Mouse (Mus musculus) retina, postnatal 1 day (tissue): ENCODE data around the gene Myo1e.

Experiments used
- DNase-seq: peaks from one replicate; pipeline ENCODE4 v3.0.0-alpha.2; 2012

Myo1e gene

DNA sequence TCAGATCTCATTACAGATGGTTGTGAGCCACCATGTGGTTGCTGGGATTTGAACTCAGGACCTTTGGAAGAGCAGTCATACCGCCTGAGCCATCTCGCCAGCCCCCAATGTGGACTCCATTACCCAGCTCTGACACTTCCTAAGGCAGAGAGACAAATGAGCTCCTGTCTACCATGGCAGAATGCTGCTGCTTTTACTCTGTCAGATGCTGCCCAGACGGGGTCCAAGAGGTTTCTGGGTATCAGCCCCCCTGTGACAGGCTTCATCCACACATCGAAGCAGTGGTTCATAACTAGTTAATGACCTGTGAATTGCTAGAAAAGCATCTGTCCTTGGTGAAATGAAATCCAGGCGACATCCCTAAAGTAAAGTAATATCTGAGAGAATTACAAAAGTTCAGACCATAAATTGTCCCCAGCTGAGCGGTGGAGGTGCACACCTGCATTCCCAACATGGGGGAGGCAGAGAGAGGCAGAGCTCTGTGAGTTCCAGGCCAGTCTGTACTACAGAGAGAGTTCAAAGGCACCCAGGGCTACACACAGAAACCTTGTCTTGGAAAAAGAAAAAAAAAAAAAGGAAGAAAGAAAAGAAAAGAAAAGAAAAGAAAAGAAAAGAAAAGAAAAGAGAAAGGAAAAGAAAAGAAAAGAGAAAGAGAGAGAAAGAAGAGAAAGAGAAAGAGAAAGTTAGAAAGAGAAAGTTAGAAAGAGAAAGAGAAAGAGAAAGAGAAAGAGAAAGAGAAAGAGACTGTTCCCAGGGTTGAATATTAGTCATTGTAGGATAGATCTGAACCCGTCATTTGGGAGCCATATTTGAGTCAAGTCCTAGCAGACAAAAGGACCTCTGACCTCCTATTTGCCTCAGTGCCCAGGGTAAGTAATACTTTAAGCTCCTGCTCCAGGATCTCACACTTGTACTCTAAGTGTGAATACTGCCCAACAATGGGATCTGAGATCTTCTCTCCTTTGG, 172.6 kb downstream of the Myo1e start:
- no peak for DNase-seq

DNA sequence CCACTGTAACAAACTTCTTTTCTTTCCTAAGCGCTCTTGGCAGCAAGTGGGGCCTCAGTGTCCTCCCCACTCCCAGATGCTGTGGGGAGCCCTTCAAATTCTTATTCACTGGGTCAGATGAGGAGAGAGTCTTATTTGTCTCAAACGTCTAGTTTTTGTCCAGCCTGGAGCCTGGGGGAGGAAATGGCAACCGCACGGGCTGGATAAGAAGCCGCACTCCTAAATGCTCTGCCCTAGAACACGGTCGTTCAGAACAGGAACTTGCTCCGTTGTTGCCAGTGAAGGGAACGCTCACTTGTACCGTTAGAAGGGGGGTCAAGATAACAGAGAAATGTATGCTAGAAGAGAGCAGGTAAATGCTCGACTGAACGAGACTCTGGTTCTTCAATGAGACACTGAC, 174.9 kb downstream of the Myo1e start:
- no peak for DNase-seq

GRCm38 (mm10) chr9:70383750-70384149, 176.6 kb downstream of the Myo1e start:
- no peak for DNase-seq

DNA sequence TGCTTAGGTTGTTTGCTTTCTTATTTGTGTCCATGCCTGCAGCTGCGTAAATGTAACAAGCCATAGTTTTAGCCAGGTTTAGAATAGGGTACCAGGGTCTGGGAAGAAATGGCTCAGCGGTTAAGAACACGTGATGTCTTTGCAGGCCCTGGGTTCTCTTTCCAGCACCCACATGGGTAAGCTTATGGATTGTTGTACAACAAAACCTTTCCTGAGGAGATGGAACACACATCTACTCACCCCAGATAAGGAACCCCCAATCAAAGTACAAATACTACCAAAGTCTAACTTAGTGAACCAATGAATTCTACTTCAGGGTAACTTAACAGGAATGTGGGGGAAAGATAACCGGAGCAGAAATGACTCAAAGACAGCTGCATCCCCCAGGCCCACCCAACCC, 177.3 kb downstream of the Myo1e start:
- DNase-seq = no peak

DNA sequence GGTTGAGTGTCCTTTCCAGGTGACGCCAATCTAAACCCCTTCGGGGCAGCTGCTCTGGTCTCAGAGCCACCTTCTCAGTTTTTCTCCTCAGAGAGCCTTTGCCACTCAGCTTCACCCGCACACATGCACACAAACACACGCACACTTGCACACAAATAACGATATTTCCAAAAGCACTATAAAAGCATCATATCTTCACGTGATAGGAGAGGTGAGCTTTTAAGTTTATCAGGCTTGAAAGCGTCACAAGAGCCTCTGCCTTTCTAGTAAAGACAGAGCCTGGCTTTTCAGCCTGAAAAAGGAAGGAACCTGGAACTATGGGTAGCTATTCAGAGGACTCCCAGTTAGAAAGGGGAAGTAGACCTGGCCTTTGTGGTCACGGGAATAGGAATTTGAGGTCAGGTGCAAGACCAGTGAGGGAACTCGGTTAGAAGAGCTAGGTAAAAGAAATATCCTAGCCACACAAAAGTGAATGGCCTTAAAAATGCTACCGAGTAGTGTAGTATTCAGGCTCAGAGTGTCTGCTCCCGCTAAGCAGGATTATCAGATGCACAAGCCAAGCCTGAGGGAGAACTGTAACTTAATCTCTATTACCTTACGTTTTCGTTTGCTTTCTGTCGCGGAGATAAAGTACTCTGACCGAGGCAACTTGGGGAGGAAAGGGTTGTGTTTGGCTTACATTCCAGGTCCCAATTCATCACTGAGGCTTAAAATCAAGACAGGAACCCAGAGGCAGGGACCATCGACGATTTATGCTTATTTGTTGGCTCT, 178.0 kb downstream of the Myo1e start:
- DNase-seq = no peak

DNA sequence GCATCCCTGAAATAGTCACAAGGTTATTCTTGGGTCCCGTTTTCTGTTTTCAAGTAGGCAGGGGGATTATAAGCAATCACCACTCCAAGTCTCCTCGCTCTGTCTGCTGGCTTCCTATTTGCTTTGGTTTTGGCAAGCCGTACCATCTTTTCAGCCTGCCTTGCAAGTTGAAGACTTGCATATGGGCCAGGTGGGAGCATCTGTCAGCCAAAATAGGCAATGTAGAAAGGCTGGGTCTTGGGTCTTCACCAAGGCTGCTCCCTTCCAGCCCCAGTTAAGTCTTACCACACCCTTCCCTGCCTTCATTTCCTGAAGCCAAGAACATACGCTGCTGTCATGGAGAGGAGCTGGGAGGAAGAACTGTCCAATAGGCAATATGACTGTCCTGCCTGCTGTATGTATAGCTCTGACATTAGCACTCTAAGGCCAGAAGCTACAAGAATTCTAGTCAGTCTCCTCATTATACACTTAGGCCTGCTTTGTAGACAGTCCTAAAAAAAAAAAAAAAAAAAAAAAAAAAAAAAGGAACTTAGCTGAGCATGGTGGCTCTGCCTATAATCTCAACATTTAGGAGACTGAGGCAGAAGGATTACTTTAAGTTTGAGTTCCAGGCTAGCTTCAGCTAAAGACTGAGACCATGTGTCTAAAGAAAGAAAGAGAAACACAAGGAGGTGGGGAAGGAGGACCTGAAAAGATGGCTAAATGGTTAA, 180.4 kb downstream of the Myo1e start:
- DNase-seq = no peak

DNA sequence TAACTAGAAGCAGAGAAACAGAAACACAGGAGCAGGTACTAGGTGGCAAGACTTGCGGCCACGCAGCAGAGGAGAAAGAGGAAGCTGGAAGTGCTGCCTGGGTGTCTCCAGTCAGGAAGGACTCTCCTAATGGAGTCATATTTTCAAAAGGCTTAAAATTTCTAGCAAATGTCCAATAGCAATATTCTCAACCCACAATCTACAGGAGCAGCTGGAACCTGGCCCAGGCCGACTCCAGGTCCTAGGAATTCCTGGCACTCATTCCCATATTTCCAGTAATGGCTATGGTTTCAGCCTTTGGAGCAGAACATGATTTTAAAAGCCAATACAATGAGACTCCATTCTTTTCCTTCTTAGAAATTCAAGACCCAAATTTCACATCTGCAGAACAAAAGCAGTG, 182.4 kb downstream of the Myo1e start:
- no peak for DNase-seq

DNA sequence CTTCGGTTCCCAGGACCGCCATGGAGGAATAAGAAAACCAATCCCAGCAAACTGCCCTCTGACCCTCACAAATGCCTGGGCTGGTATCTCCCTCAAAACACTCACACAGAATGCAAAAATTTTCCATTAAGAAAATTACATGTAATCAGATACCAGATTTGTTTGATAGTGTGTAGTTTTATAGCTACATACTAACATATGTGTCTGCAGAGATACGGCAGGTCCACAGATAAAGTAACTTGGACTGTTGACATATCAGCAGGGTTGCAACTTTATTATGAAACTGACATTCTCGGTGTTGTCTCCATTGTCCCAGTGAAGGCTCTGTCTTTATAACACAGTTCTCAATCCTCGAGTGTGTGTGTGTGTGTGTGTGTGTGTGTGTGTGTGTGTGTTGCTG, 183.9 kb downstream of the Myo1e start:
- no peak for DNase-seq

DNA sequence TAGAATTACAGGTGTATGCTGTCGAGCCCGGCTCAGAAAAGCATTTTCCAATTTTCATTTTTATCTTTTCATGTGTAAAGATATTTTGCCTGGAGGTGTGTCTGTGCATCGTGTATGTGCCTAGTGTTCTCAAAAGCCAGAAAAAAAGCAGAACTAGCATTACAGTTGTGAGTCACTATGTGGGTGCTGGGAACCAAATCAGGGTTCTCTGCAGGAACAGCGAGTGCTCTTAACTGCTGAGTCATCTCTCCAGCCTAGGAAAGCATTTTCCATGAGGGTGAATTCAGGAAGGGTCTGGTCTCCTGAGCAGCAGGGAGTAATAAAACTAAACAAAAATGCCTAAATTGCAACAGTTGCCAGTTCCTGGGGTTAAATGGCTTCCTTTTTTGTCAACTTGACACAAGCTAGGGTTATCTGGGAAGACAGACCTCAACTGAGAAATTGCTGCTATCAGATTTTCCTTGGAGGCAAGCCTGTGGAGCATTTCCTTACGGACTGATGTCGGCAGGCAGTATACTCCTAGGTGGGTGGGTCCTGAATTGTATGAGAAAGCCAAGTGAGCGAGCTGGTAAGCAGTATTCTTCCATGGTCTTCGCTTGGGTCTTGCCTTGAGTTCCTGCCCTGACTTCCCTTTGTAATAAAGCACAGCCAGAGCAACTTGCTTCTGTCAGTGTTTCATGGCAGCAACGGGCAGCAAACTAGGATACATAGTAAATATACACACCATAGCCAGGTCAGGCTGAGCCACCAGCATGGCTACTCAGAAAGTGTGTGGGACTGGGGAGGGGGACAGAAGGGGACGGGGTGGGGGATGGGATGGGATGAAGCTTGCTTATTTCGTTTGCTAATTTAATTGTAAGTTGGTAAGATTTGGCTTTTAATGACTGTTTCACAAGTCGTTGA, 184.8 kb downstream of the Myo1e start:
- DNase-seq = no peak

DNA sequence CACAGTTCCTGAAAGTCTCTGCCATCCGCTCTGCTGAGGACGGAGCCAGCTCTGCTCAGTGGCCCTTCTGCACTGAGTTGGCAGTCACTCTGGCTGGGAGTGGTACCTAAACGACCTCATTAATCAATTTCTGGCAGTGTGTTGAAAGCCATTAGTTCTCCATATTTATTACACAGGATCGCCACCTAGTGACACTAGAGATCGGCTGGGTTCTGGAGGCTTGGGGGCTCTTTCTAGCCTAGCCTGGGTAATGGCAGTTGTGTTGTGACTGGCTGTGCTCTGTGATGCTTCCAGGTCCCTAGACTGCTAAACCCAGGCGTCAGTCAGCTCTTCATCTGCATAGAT, 185.4 kb downstream of the Myo1e start:
- peak; percentile 70 for DNase-seq

DNA sequence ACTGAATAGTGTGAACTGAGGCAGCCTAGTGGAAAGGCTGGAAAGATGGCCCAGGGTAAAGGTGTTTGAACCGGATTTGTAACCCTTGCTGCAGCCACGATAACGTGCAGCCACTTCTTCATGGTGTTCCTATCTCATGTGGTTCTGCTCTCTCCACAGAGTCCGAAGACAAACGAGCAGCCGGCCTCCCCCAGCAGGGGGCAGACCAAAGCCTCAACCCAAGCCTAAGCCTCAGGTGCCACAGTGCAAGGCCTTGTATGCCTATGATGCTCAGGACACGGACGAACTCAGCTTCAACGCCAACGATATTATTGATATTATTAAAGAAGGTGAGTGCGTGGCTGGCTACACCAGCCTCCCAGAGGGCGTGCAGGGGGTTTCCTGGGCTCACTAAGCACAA, 188.5 kb downstream of the Myo1e start:
- DNase-seq = peak; percentile 9

DNA sequence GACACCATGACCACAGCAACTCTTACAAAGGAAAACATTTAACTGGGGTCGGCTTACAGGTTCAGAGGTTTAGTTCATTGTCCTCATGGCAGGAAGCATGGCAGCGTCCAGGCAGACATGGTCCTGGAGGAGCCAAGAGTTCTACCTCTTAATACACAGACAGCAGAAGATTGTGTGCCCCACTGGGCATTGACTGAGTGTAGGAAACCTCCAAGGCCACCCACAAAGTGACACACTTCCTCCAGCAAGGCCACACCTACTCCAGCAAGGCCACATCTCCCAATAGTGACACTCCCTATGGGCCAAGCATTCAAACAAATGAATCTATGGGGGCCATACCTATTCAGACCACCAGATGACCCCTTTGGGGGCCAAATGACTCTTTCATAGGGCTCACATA, 188.9 kb downstream of the Myo1e start:
- no peak for DNase-seq

DNA sequence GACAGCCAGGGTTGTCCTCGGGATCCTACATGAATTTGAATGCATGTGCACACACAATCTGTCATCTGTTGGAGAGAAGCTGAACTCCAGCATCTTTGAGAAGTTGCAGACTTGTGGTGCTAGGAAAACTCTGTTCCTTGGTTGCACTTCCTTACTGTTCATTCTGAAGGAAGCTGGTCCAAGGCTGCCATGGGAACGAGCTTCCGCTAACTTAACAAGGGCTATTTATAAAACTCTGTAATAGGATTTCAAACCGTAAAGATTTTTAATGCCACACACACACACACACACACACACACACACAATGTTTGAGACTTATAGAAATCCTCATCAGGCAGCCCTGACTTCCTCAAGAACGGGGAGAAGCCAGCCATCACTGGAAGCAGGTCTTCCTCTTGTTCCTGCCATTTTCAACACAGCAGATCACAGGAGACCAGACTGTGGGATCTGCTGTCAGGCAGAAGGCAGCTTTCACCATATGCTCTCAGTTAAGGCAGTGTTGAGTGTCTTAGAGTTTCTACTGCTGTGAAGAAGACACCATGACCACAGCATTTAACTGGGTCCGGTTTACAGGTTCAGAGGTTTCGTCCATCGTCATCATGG, 194.9 kb downstream of the Myo1e start:
- no peak for DNase-seq

DNA sequence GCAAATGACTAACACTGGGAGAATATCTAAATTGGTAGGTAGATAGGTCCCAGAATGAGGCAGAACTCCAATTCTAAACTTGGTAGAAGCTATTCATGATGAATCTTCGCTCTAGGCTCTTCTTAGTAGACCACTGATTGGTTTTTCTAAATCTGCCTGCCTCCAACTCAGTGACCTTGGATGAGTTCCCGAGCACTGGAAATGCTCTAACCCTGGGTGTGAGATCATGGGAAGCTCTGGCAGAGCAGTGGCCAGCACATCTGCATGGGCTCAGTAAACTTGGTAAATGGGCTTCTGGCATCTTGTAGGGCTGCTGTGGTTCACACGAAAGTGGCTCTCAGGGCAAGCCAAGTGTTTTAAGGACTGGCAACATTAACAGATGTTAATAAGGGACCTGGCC, 199.4 kb downstream of the Myo1e start:
- no peak for DNase-seq

- peak; percentile 27 for DNase-seq
Measured at GRCm38 (mm10) chr9:70408791-70409190, 201.6 kb downstream of the Myo1e start.

- DNase-seq = no peak
Measured at GRCm38 (mm10) chr9:70409743-70410142, 202.6 kb downstream of the Myo1e start.

DNA sequence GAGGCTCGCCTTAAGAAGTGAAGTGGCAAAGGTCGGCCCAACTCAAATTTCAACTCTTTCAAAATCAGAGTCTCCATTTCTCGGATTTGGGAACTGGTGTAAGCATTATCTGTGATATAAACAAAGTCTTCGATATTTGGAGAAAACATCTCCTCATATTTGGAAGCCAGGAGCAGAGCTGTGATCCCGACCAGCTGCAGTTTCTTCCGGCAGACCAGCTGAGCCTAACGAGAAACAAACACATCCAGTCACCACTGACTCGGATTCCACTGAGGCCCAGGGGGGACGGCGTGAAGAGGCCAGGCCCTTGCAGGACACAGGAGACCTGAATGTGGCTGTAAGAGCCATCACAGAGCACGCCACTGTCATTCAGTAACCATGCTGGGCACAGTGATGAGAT, 203.5 kb downstream of the Myo1e start:
- DNase-seq = no peak

GRCm38 (mm10) chr9:70413038-70413437, 205.9 kb downstream of the Myo1e start:
- no peak for DNase-seq

DNA sequence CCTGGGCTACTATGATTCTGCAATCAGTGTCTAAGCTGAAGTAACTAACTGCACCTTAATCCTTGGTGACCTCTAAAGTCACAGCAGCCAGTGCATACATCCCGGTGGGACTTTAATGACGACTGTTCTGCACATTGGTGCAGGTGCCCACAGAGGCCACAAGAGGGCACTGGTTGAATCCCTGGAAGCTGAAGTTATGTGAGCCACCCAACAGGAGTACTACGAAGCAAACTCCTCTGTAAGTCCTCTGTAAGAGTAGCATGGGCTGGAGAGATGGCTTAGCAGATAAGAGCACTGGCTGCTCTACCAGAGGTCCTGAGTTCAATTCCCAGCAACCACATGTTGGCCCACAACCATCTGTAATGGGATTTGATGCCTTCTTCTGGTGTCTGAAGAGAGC, 209.3 kb downstream of the Myo1e start:
- DNase-seq = peak; percentile 18

DNA sequence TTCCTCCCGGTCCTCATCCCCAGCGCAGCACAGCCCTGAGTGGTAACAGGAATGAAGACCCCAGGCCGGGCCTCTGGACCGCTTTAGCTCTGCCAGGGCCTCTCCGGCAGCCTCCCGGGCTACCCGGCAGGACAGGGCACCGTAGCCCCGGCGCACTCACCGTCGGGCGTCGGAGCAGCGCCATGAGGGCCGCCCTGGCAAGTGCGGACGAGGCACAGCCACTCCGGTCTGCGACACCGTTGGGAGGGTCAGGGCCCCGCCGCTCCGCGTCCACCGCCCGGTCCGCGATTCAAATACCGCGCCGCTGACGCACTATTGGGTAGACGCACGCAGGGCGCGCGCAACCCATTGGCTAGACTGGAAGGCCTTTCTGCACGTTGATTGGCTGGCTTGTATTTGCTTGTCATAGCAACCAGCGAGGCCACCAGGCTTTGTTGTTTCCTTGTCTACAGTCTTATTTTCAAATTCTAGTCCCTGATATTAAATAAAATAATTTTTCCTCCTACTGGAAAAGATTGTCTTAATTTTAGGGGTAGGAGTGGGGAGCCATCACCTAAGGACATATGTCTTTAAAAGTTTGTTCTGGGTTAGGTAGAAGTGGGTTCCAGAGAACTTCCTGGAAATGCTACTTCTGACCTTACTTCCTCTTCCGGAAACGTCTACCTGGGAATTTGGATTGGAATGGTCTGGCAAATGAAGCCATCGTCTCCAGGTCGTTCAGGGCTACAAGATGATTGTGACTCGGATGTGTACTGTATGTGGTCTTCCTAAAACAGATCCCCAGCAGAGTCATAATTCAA, 214.3 kb downstream of the Myo1e start, which contains the start of gene Ccnb2:
Gene Ccnb2 (minus strand): TSS at position 291 of the 800 bp plus-strand sequence.
- DNase-seq = peak; percentile 95

DNA sequence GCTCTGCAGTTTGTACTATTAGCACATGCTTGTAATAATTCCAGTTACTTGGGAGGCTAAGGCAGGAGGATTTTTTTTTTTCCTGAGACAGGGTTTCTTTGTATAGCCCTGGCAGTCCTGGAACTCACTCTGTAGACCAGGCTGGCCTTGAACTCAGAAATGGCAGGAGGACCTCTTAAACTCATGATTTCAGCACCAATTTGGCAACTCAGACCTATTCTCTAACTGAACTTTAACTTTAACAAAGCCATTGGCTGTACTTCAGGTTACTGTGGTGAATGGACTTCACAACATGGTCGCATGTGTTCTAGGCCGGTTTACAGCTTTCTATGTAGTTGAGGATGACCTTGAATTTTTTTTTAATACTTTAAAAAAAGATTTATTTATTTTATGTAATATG, 215.5 kb downstream of the Myo1e start:
- no peak for DNase-seq
